6 mouse cellular contexts compared by ENCODE assay signal in the genomic region with DNA sequence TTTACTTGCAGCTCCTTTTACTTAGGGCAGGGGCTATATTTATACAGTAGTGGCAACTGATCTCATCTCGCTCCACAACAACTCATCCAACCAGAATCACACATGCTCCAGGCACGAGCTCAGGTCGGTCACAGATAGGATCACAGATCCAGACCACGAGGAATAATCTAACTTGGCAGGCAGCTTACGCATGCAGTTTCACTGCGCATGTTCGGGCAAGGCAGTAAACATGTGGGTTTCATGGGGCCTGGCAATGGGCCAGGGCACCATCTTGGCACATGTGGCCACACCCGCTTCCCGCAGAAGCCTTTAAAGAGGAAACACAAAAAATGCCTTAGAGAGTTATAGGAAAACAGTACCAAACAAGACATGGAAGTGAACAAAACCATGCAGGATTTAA. TPM values are rescaled to one million over a fixed set of nuclear protein-coding genes. Genes with fewer than 3 reads are reported as not detected.
A peak's percentile ranks its signal among the peaks of the same experiment; 100 is the strongest.
DNase-seq lines count a peak whose midpoint lies in the region; ATAC-seq and TF ChIP-seq lines count a peak whose summit lies in the region.
"Not testable (repeated sequence)": the region's sequence is repeated elsewhere in the genome, so short reads cannot be mapped to it uniquely, and the experiment has no call there.

No protein-coding gene starts in this region.

- H3K36me3 ChIP-seq in MEL (ENCODE audit: control insufficient read depth in 1 of 2, insufficient read depth in 2 of 2, low read length in 2 of 2); embryonic facial prominence, embryonic 14.5 days (ENCODE audit: control insufficient read depth, insufficient read depth, low read length): not testable (repeated sequence)

- not testable (repeated sequence) for H3K9ac ChIP-seq in MEL (ENCODE audit: control insufficient read depth, low read depth, low read length, poor library complexity, severe bottlenecking); embryonic facial prominence, embryonic 14.5 days (ENCODE audit: low read depth, low read length)

- not testable (repeated sequence) for ATAC-seq in embryonic facial prominence, embryonic 14.5 days (ENCODE audit: low read depth)

- not testable (repeated sequence) for H3K9me3 ChIP-seq in MEL (replicated peaks; ENCODE audit: insufficient read depth, low read length); embryonic facial prominence, embryonic 14.5 days (ENCODE audit: control insufficient read depth, low read length)

- not testable (repeated sequence) for H3K4me1 ChIP-seq in MEL (ENCODE audit: control insufficient read depth in 1 of 2, insufficient read depth in 2 of 2, low read length in 2 of 2); embryonic facial prominence, embryonic 14.5 days (ENCODE audit: control insufficient read depth, insufficient read depth, low read length)

- intact Hi-C loops in gastrocnemius, adult 2 months (cut with DNase I), result not testable (repeated sequence)

- not testable (repeated sequence) for TF ChIP-seq POLR2A in MEL (IDR thresholded peaks at IDR 0.05; ENCODE audit: control insufficient read depth in 1 of 2, insufficient read depth in 1 of 2, low read depth in 1 of 2, low read length in 2 of 2, poor library complexity in 1 of 2)

- peak in 1 of 2 experiments; percentile 38; a peak in 1 of 4 replicates for TF ChIP-seq EP300 in MEL (IDR thresholded peaks at IDR 0.05; ENCODE audit: low read depth in 1 of 2, low read length in 2 of 2)

- H3K4me3 ChIP-seq in MEL (ENCODE audit: control insufficient read depth in 1 of 2, insufficient read depth in 1 of 2, low read depth in 2 of 2, low read length in 2 of 2); embryonic facial prominence, embryonic 14.5 days (ENCODE audit: low read depth, low read length); gastrocnemius, adult 2 months: not testable (repeated sequence)

- peak; percentile 50 for DNase-seq in 416B (ENCODE audit: low read depth)
- DNase-seq in MEL (ENCODE audit: low read depth, low spot score), result peak; percentile 57
- peak; percentile 55 to 63 for DNase-seq in cerebellum, postnatal 10 days
- peak; percentile 26 for DNase-seq in embryonic facial prominence, embryonic 14.5 days (ENCODE audit: low spot score)
- DNase-seq in gastrocnemius, adult 2 months, result peak; percentile 32
- peak; percentile 40 for DNase-seq in skeletal muscle tissue, adult 2 months (ENCODE audit: low read depth, low spot score)

- not testable (repeated sequence) for H3K27me3 ChIP-seq in MEL (ENCODE audit: control insufficient read depth in 1 of 2, insufficient read depth in 2 of 2, low read length in 2 of 2); embryonic facial prominence, embryonic 14.5 days (replicated peaks; ENCODE audit: control insufficient read depth, insufficient read depth, low read length)

- H3K27ac ChIP-seq in MEL (ENCODE audit: control insufficient read depth, low read depth, low read length), result peak overlapping the region; percentile 54
- H3K27ac ChIP-seq in embryonic facial prominence, embryonic 14.5 days (replicated peaks; ENCODE audit: low read depth, low read length); gastrocnemius, adult 2 months: not testable (repeated sequence)

- H3K4me2 ChIP-seq in embryonic facial prominence, embryonic 14.5 days (ENCODE audit: low read depth, low read length), result not testable (repeated sequence)

- WGBS in embryonic facial prominence, embryonic 14.5 days, result 75% methylated on average over 9 of the region's 9 CpGs

- TF ChIP-seq RAD21 in MEL (IDR thresholded peaks at IDR 0.05; ENCODE audit: low read depth, low read length), result not testable (repeated sequence)

- not testable (repeated sequence) for H3K79me2 ChIP-seq in MEL (ENCODE audit: control insufficient read depth, insufficient read depth, low read length, poor library complexity)

- TF ChIP-seq CTCF in MEL (IDR thresholded peaks at IDR 0.05 in 2 of 3, conservative IDR thresholded peaks at IDR 0.05 in 1 of 3; ENCODE audit: control insufficient read depth in 1 of 3, insufficient read depth in 1 of 3, low read depth in 2 of 3, low read length in 3 of 3, poor library complexity in 1 of 3, severe bottlenecking in 1 of 3); gastrocnemius, adult 2 months (IDR thresholded peaks at IDR 0.05): not testable (repeated sequence)

TF ChIP-seq in MEL, 35 proteins besides CTCF, POLR2A, EP300 and RAD21:
- peak; percentile 74 for TF ChIP-seq NRF1 (IDR thresholded peaks at IDR 0.05; ENCODE audit: insufficient read depth, low read depth, low read length, poor library complexity, severe bottlenecking)
- TF ChIP-seq MXI1 (IDR thresholded peaks at IDR 0.05; ENCODE audit: low read depth, low read length), result peak; percentile 46; the same call in 1 of the 2 replicates
- TF ChIP-seq ETS1 (IDR thresholded peaks at IDR 0.05; ENCODE audit: low read depth, low read length), result peak; percentile 65
- peak; percentile 60; the same call in 1 of the 2 replicates for TF ChIP-seq BHLHE40 (IDR thresholded peaks at IDR 0.05; ENCODE audit: borderline replicate concordance, low read depth, low read length)
- TF ChIP-seq TAL1 (IDR thresholded peaks at IDR 0.05; ENCODE audit: low read length), result peak; percentile 19; the same call in 1 of the 2 replicates
- 0 out of 2 replicates have a peak, but pooled peaks have one; percentile 47 for TF ChIP-seq TBP (IDR thresholded peaks at IDR 0.05; ENCODE audit: low read depth, low read length)
- TF ChIP-seq MAX (IDR thresholded peaks at IDR 0.05; ENCODE audit: low read length), result peak; percentile 80
- TF ChIP-seq MYC (IDR thresholded peaks at IDR 0.05; ENCODE audit: low read depth, low read length), result peak; percentile 75
- TF ChIP-seq SIN3A (IDR thresholded peaks at IDR 0.05; ENCODE audit: low read length), result peak; percentile 30; the same call in 1 of the 2 replicates

RNA-seq across cellular contexts. Expression of a gene that starts 21.0 kb away (rescaled TPM):
- total RNA-seq in MEL (2012; rRNA removed), result 12.8 and 12.9 TPM in 2 replicates
- polyA plus RNA-seq in MEL (2012; ENCODE audit: insufficient read depth in 1 of 2, insufficient read length in 2 of 2, low read depth in 1 of 2, low replicate concordance in 2 of 2, missing spikeins in 1 of 2), result 100 to 1,000 TPM in 1 of 2 experiments, 10 to 100 TPM in 1; 20.4 to 103 TPM
- 38.4 and 41.2 TPM in 2 replicates for polyA plus RNA-seq in embryonic facial prominence, embryonic 14.5 days (2014; fragmentation: Nextera tagmentation; extraction: Ambion mirVana)
- 10 to 100 TPM; 14.9 to 27.7 TPM for total RNA-seq in gastrocnemius, adult 2 months (2021)
